Mouse (Mus musculus): Measurements from ENCODE around the gene Nav2.

The Nav2 gene

DNA sequence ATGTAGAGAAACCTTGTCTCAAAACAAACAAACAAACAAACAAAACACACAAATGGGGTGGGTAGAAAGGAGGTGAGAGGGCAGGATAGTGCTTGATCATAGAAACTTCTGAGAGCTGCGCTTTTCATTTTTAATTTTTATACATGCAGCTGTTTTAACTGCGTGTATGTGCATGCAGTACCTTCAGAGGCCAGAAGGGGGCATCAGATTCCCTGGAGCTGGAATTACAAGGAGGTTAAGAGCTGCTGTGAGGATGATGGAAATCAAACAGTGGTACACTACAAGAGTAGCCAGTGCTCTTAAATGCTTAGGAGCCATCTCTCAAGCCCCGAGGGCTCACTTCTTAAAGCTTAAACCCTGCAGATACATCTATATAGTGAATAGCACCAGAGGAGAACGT, 584.7 kb downstream of the Nav2 start:
- DNase-seq (ENCODE audit: low spot score), result no peak

DNA sequence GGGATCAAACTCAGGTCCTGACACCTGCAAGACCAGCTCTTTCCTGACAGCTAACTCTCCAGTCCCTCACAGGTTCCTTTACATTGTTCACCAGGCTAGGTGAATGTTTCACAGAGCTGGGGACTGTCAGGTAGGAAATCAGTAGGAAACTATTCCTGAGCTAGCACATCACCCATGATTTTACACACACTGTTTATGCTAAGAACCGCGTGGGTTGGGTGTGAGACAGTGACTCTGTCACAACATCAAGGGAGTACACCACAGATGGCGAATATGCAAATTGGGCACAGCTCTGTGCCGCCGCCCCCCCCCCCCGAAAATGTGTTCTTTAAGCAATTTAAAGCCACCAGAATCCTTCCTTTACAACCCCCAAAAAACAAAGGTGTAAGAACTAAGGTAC, 586.1 kb downstream of the Nav2 start:
- no peak for DNase-seq (ENCODE audit: low spot score)

DNA sequence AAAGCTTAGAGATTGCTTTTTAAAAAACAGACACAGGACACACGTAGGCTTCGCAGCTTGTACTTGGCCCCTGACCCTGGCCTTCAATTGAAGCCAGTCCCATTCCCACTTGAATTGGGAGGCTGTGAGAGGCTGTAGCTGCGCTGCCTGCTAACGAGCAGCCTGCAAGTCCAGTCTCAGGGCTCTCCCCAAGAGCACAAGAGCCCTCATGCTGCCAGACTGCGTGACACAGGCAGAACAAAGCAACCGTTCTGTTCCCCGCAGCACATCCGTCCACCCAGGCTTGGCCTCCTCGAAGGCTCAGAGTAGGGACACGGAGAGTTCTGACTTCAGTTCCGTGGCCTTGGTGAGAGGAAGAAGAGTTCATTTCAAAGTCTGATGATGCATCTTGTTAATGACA, 587.6 kb downstream of the Nav2 start:
- peak; percentile 23 for DNase-seq (ENCODE audit: low spot score)

DNA sequence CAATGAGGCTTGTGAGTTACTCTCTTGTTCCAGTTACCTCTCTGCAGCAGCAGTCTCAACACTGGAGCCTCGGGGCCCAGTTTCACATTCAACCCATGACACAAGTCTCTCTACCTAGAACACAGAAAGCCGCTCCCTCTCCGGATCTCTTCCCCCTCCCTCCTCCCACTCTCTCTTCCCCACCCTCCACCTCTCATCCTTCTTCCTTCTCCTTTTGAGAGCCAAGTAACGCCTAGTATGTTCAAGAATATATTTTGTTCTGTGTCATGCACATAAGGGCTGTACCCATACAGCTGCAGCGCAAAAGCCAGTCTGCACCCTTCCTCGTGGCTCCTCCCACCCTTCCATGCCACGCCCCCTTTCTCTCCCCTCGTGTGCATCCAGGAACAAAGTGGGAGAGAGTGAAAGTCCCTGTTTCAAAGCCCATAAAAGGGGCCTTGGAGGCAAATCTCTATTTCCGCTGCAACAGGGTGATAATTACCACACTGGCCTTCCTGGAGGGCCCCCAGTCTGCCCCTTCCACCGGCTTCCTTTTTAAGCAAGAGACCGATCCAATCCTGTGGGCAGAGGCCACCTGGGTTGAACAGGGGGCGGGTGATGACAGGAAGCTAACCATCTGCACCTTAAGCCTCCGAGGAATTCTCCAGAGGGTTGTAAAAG, 588.4 kb downstream of the Nav2 start:
- no peak for DNase-seq (ENCODE audit: low spot score)

DNA sequence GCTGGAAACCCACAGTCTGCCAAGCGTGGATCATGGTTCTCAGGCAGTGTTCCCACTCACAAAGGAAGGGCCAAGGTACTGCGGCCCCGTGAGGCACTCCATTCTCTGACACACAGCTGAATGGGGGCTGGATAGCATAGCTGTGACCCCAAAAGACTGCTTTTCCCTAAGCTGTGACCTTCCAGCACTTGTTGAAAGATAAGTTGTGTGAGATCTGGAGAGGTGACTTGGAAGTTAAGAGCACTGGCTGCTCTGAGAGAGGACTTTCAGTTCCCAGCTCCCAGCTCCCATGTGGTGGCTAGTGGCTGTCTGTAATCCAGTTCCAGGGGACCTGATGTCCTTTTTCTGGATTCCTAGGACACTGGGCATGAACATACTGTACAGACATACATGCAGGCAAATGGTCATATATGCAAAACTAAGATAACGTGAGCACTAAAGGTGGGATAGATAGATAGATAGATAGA, 588.9 kb downstream of the Nav2 start:
- DNase-seq (ENCODE audit: low spot score), result no peak

DNA sequence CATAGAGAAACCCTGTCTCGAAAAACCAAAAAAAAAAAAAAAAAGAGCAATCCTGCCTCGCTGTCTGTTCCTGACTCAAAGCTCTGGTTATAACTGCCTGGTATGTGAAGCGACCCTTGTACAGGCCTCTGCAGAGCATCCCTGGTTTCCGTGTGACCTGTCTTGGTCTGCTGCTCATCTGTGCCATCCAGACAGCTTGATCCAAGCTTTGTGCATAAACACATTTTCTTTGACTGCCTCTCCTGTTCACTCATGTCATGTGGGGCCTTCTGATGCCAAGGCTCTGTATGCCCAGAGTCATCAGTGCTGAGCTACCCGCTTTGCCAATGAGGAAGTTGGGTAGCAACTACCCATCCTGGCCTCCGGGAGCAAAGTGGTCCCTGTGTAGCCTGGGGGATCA, 591.1 kb downstream of the Nav2 start:
- DNase-seq (ENCODE audit: low spot score), result no peak

DNA sequence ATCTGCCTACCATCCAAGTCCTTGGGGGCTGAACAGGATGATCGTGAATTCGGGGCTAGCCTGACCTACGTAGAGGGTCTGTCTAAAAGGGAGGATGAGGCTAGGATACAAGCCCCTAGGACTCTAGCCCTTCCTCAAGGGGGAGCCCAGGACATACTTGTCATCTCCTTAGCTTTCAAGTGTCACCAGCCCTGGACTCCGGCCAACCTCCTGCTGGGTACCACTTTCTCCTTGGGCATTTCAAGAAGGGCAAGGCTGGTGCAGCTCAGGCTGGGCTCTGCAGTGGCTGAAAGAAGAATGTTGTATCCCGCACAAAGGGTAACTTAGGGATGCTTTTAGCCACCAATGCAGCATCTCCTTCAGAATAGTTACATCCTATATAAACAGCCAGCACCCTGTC, 592.4 kb downstream of the Nav2 start:
- DNase-seq (ENCODE audit: low spot score), result no peak

DNA sequence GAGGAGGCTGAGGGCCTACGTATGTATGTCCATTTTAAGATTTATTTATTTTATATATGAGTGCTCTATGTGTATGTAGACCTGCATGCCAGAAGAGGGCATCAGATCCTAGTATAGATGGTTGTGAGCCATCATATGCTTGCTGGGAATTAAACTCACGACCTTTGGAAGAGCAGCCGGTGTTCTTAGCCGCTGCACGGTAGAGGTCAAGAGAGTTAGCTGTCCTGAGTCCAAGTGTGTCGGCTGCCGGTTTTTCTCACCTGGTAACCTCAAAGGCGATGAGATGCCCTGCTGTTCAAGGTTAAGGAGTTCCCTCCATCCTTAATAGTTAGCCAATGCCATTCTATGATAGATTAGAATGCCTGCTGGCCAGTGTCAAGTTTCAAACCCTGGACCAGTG, 594.9 kb downstream of the Nav2 start:
- DNase-seq (ENCODE audit: low spot score), result no peak

DNA sequence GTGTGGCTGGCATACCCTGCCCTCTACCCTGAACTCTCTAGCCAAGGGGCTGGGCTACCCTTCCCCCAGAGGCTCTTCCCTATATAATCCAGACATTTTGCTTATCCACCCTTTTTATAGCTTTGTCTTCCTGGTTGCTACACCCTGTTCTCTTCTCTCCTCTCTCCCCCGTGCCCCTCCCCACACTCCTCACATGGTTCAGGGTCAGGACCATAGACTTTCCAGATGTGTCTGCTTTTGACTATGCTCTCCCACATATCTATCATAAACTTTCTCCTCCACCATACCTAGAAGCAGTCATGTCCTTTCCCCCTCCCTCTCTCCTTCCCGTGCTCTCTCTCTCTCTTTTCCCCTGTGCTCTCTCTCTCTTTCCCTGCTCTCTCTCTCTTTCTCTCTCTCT, 595.4 kb downstream of the Nav2 start:
- DNase-seq (ENCODE audit: low spot score), result no peak

DNA sequence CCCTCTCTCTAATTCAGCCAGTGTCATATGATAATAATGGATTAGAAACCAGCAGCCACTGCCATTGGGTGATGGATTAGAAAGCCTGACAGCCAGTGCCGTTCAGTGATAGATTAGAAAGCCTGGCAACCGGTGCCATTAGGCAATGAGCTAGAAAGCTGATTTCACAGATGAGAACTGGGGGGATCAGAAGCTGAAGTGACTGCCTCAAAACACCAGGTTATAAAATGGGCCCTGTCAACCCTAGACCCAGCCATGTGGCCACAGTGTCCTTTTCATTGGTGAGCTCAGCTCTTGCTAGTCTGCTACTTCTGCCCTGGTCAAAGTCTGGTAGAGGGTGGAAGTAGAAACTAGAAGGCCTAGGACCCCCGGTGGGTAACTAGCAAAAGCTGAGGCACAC, 595.8 kb downstream of the Nav2 start:
- no peak for DNase-seq (ENCODE audit: low spot score)

DNA sequence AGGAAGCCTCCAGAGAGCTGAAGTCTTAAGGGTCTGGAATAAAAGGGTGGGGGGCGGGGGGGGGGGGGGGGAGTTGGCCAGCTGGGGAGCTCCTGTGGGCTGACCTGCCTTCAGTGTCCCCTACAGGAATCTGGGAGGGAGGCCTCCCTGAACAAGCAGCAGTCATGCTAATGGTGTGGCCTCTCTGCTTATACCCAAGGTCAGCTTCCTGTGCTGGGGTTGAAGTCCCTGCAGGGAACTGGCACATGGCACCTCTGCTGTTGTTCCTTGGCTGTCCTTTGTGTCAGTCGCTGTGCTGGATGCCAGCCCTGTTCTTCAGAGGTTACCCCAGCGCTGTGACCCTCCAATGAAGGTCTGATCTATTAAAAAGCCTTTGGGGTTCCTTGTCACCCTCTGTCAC, 596.5 kb downstream of the Nav2 start:
- DNase-seq (ENCODE audit: low spot score), result no peak

DNA sequence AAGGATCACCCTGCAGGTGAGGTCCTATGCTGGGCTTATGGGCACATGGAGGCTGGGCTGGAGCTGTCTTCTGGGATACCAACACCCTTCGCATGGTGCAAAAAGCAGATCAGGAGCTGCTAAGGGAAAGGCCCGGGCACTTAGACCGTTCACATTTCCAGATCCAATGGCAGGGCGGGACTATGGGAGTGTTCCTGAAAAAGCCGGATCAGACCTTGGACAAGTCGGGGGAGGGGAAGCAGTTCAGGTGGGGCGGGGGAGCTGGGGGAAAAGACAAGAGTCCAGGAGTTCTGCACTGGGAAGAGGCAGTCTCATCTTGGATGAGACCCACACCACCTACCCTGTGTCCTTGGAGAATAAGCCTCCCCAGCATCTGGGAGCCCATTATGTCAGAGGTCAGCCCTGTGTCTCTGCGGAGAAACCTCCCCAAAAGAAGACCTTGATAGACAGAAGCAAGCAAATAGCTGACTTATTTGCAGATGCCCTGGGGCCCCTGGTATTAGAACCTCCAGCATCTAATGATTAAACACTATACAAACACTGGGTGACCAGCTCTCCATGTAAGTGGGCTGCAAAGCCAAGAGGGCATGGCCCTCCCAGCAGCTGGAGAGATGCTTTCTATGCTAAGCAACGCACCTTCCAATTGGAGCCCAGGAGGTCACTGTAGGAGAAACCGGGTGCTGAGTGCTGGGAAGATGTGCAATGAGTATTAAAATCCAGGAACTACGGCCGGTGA, 597.7 kb downstream of the Nav2 start:
- DNase-seq (ENCODE audit: low spot score), result no peak

DNA sequence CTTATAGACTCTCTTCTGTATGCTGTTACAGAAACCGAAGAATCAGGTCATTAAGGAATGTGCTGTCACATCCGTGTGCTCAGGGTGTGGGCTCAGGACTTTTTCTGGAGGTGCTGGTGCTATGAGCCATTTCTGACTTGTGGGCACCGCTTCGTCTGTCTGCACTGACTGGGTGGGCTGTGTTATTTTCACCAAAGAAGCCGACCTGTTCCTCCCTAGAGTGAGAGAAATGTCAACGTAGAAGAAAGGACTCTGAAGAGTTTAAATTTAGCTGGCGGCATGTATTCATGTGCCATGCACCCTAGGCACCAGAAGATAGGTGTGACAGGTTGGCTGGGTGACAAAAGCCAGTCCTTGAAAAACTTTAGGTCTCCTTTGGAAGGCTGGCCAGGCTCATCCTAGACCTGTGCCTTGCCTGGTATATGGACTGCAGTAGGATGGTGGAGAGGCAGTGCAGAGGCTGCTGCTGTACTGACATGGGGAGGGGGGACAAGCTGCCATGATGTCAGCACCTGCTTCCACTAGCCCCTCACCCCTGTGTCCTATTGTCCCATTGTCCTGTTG, 599.5 kb downstream of the Nav2 start:
- DNase-seq (ENCODE audit: low spot score), result no peak

DNA sequence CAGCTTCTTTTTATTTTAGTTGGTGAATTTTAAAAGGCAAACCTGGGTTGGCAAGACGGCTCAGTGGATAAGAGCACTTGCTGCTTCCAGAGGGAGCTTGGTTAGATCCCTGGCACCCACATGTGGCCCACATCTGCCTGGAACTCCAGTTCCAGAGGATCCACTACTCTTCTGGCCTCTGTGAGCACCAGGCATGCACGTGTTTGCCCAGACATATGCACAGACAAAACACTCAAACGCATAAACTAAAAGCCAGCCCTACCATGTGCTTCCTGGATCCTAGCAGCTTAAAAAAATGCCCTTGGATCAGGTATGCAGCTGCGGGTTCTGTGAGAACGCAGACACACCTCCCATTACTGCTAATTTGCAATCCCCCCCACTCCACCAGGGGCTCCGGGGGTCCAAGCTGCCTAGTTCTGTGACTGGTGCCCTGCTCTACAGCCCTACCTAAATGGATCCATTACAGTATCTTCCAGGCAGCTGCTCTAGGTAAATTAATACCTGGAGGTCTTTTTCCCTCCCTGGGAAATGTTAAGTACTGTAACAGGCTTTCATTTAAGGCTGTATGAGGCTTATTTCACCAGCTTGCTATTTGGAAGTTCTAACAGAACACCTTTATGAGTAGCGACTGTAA, 603.4 kb downstream of the Nav2 start:
- no peak for DNase-seq (ENCODE audit: low spot score)

DNA sequence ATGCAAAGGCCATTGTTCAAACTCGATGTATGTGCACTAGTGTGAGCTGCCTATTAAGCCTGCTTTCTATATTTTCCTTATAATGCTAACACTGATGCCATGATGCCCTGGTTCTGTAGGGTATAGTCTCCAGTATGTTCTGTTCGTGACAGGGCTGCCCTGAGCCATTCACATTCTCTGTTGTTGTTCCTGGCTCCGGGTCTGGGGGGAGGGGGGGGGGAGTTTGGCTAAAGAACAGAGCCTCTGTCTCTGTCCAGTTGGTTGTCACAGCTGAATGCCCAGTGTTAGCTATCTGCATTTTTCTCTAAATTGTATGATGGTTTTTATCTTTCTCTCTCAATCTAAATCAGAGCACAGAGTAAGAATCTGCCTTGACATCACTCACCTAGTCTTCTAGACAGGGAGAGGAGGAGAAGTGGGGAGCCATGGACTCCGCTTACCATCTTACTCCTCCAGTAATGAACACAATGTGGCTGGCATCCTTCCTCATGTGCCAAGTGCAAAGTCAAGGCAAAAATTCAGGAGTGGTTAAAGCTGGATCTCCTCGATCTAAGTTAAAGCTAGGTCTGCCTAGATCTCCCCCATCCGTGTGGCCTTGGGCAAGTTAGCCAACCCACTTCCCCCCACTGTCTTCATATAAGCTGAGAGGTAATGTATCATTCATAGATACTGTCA, 605.4 kb downstream of the Nav2 start:
- no peak for DNase-seq (ENCODE audit: low spot score)

DNA sequence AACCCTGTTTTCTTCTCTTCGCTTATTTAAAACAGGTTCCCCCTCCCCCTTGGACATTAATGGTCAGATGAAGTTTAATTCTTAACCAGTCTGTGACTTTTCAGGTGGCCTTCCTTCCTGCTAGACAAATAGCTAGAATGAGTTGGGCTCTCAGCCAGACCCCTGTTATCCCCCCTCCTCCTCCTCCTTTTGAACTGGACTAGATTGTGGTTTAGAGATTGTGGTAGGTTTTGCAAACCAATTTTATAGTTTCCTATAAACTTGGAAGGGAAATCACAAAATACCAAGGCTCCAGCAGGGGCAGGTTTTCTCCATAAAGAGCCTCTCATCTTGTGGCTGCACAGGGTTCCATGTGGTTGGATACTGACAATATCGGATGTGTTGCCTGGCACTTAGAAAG, 606.5 kb downstream of the Nav2 start:
- DNase-seq (ENCODE audit: low spot score), result no peak

DNA sequence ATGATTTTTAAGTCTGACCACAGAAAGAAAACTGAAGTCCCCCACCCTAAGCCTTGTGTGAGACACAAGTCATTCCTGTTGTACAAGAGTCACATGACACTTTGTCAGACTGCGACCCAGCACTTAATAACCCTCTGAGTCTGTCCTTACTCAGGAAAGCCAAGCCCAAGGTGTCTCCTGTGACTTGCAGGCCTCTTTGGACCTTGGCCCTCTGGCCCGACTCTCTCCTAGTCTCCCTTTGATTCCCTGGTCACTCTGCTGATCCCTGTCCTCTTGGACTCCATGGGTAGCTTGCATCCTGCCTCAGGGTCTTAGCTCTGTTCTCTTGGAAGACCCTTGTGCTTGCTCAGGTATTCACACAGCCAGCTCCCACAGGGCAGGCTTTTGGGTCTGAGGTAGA, 612.0 kb downstream of the Nav2 start:
- no peak for DNase-seq (ENCODE audit: low spot score)

DNA sequence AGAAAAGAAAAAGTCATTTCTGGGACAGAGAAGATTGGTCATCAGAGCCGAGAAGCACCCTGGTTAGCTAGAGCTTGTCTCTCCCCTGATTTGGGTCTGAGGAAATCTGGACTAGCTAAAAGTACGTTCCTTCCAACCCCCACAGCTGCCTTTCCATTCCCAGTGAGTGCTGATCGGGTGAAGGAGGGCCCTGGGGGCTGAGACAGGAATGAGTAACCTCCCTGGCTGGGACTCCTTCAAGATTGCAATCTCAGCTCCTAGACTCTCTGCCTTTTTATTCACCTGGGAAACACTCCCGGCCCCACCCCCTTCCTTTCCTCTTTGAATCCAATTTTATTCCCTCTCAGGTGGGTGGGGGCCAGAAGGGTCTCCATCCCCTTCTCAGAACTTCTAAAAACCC, 612.8 kb downstream of the Nav2 start:
- DNase-seq (ENCODE audit: low spot score), result no peak

DNA sequence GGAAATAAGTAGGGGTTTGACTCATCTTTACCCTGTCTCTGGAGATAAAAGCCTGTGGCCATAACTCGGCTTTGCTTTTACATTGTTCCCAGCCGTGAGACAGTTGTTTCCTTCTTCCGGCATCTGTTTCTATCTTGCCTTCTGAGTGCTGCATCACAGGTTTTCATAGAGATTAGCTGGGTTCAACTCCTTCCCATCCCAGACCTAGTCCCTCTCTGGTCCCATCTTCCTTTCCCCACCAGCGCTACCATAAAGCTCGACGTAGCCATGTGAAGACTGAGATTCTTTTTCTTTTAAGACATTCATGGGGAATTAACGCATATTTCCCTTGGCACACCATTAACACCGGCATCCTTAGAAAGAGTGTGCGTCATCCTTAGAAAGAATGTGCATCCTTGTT, 613.5 kb downstream of the Nav2 start:
- no peak for DNase-seq (ENCODE audit: low spot score)

DNA sequence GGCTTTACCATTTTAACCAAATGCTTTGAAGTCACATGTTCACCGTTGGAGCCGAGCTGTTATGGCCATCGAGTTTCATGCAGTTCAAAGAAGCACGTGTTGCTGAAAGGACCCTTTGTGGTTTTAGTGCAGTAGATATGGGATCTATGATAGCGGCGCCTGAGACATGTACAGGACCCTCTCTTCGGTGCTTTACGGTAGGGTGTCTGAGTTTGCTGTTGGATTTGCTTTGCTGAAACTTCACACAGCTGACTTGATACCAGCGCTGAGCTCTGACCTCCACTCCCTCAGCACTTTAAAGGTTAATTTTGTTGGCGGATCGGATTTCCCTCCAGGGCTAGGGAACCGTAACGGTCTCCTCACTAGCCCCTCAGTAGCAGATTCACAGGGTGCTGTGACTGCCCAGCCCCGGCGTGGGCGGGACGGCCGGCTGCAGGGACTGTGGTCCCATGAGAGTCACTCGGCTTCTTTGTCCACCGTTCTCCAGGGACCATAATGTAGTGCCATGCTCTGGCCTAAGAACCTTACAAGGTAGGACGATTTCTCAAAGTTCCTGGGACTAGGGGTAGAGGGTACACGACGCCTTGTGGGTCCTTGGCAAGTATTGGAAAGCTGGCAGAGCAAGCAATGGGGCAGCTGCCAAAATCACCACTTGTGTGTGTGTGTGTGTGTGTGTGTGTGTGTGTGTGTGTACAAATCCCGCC, 614.0 kb downstream of the Nav2 start:
- no peak for DNase-seq (ENCODE audit: low spot score)

DNA sequence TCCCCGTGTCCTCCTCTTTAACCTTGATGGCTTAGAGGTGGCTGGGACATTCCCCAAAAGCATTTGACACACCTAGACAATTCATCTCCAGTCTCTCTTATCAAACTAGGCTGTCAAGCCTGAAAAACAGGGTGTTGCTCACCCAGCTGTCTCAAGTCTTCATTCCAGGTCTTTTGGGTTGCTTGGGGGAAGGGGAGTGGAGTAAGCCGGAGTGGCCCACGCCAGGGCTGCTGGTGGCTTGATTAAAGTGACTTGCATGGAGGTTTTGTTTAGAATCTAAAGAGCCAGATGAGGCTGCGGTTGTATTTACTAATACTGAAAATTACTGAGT, 614.6 kb downstream of the Nav2 start:
- no peak for DNase-seq (ENCODE audit: low spot score)

DNA sequence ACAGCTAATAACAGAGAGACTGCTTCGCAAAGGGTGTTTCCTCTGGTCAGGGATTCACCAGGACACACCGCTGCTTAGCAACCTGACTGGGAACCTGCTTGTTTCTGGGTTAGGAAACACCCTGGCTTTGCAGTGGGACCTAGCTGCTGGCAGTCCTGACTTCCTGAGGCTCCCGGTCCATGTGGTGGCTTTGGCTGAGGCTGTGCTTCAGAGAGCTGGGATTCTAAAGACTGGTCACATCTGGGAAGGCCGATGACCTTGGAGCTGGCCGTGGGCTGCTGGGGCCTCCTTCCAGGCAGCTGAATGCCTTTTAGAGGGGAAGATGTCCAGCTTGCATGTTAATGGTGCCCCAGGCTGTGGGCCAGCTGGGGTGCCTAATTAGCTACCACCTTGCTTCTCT, 615.2 kb downstream of the Nav2 start:
- DNase-seq (ENCODE audit: low spot score), result no peak

All from testis, postnatal 14 days (tissue).